Mouse (Mus musculus) embryonic facial prominence, embryonic 15.5 days (tissue): Measurements from ENCODE around the gene Zbtb8a. TPM values are rescaled to one million over a fixed set of nuclear protein-coding genes. Genes with fewer than 3 reads are reported as not detected.

Source experiments
- ATAC-seq: fragments of 200-750 bp; cut with Nextera tagmentation; 2 replicates; pipeline ENCODE4 v1.8.0; 2017; ENCODE audit warnings: low read depth, moderate TSS enrichment; ENCODE audit not compliant: insufficient number of reproducible peaks, low FRiP score, low TSS enrichment
- H3K27ac ChIP-seq: fragments of 300-500 bp; sonication (generic); replicated peaks from 2 replicates; pipeline ENCODE4 v1.5.1; 2015; ENCODE audit warnings: mild to moderate bottlenecking, inconsistent platforms
- H3K27me3 ChIP-seq: fragments of 300-500 bp; sonication (generic); 2 replicates; pipeline ENCODE4 v1.6.1; 2015; ENCODE audit warnings: inconsistent platforms
- H3K36me3 ChIP-seq: fragments of 300-500 bp; sonication (generic); 2 replicates; pipeline ENCODE4 v1.6.1; 2015; ENCODE audit warnings: mild to moderate bottlenecking, inconsistent platforms
- H3K4me1 ChIP-seq: fragments of 300-500 bp; sonication (generic); 2 replicates; pipeline ENCODE4 v1.6.1; 2015; ENCODE audit warnings: inconsistent platforms
- H3K4me2 ChIP-seq: fragments of 300-500 bp; sonication (generic); replicated peaks from 2 replicates; pipeline ENCODE4 v1.6.1; 2015; ENCODE audit warnings: mild to moderate bottlenecking, inconsistent platforms
- H3K4me3 ChIP-seq: fragments of 300-500 bp; sonication (generic); replicated peaks from 2 replicates; pipeline ENCODE4 v1.5.1; 2015; ENCODE audit warnings: mild to moderate bottlenecking, inconsistent platforms
- H3K9ac ChIP-seq: fragments of 300-500 bp; sonication (generic); 2 replicates; pipeline ENCODE4 v1.6.1; 2015; ENCODE audit warnings: inconsistent platforms
- H3K9me3 ChIP-seq: fragments of 300-500 bp; sonication (generic); replicated peaks from 2 replicates; pipeline ENCODE4 v1.6.1; 2016; ENCODE audit warnings: inconsistent platforms
- WGBS: fragments of 180-500 bp; shearing (Covaris S2); methylation state at CpG from one replicate; pipeline ENCODE4 v1.1.7; 2015; 5-methylcytosine and 5-hydroxymethylcytosine counted together
- polyA plus RNA-seq: library from polyadenylated mRNA; unstranded; fragments of >200 nt; fragmentation: Nextera tagmentation; extraction: Ambion mirVana; gene quantifications from 2 replicates; pipeline ENCODE4 v1.2.1, GENCODE M21; 2015

Gene Zbtb8a
- polyA plus RNA-seq, 1 experiment from 2014 or later, result 14.1 TPM

- no peaks in the 10 kb centered on the region for H3K9me3 ChIP-seq
- no peak for ATAC-seq
- H3K27ac ChIP-seq, result no peak overlapping the region
- no peak overlapping the region for H3K9ac ChIP-seq
- peaks cover 50% of the 10 kb centered on the region for H3K36me3 ChIP-seq
- no peak overlapping the region for H3K4me2 ChIP-seq
- WGBS, result 85% methylated on average over 15 of the region's 15 CpGs
- no peaks in the 10 kb centered on the region for H3K4me1 ChIP-seq
- no peaks in the 10 kb centered on the region for H3K27me3 ChIP-seq
- H3K4me3 ChIP-seq, result no peak overlapping the region
These were observed 20.2 kb downstream of the Zbtb8a start for GRCm38 (mm10) chr4:129357613-129358163.

GRCm38 (mm10) chr4:129354236-129354635 lies 23.7 kb downstream of the Zbtb8a start:
- Histone ChIP-seq H3K4me2 (no peak overlapping the region), H3K36me3 (peaks cover 50% of the 10 kb centered on the region), H3K4me3 (no peak overlapping the region), H3K27ac (no peak overlapping the region), H3K27me3 (no peaks in the 10 kb centered on the region), H3K9me3 (no peaks in the 10 kb centered on the region), H3K4me1 (no peaks in the 10 kb centered on the region), H3K9ac (no peak overlapping the region)
- WGBS, result 78% methylated on average over 15 of the region's 15 CpGs
- ATAC-seq, result no peak

GRCm38 (mm10) chr4:129353176-129353575 lies 24.7 kb downstream of the Zbtb8a start:
- no peaks in the 10 kb centered on the region for H3K9me3 ChIP-seq
- H3K27ac ChIP-seq, result no peak overlapping the region
- no peaks in the 10 kb centered on the region for H3K27me3 ChIP-seq
- no peak overlapping the region for H3K4me2 ChIP-seq
- 86% methylated on average over 12 of the region's 12 CpGs for WGBS
- no peaks in the 10 kb centered on the region for H3K4me1 ChIP-seq
- H3K9ac ChIP-seq, result no peak overlapping the region
- H3K36me3 ChIP-seq, result peaks cover 46% of the 10 kb centered on the region
- no peak overlapping the region for H3K4me3 ChIP-seq
- no peak for ATAC-seq

GRCm38 (mm10) chr4:129351111-129351510 lies 26.8 kb downstream of the Zbtb8a start:
- Histone ChIP-seq H3K4me2 (no peak overlapping the region), H3K9me3 (no peaks in the 10 kb centered on the region), H3K27ac (no peak overlapping the region), H3K27me3 (no peaks in the 10 kb centered on the region), H3K4me3 (no peak overlapping the region), H3K4me1 (no peaks in the 10 kb centered on the region), H3K9ac (no peak overlapping the region), H3K36me3 (peaks cover 40% of the 10 kb centered on the region)
- WGBS, result 74% methylated on average over 6 of the region's 6 CpGs
- ATAC-seq, result no peak

DNA sequence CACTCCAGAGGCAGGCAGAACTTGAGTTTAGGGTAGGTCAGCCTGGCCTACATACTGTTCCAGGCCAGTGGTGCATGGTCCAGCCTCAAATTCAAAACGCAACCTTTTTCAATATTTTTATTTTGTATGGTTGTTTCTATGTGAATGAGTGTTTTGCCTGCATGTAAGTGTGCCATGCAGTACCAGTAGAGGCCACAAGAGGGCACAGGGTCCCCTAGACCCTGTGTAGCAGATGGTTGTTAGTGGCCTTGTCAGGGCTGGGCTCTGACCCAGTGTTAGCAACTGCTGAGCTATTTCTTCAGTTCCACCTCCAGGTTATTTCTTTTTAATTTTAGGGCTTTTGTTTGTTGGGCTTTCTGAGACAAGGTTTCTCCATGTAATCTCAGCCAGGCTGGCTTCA lies 27.3 kb downstream of the Zbtb8a start:
- no peak; the same call in 1 of the 2 replicates for ATAC-seq
- 15% methylated on average over 1 of the region's 1 CpGs for WGBS
- Histone ChIP-seq H3K4me2 (no peak overlapping the region), H3K36me3 (peaks cover 39% of the 10 kb centered on the region), H3K9me3 (no peaks in the 10 kb centered on the region), H3K9ac (no peak overlapping the region), H3K27ac (no peak overlapping the region), H3K27me3 (no peaks in the 10 kb centered on the region), H3K4me1 (no peaks in the 10 kb centered on the region), H3K4me3 (no peak overlapping the region)

DNA sequence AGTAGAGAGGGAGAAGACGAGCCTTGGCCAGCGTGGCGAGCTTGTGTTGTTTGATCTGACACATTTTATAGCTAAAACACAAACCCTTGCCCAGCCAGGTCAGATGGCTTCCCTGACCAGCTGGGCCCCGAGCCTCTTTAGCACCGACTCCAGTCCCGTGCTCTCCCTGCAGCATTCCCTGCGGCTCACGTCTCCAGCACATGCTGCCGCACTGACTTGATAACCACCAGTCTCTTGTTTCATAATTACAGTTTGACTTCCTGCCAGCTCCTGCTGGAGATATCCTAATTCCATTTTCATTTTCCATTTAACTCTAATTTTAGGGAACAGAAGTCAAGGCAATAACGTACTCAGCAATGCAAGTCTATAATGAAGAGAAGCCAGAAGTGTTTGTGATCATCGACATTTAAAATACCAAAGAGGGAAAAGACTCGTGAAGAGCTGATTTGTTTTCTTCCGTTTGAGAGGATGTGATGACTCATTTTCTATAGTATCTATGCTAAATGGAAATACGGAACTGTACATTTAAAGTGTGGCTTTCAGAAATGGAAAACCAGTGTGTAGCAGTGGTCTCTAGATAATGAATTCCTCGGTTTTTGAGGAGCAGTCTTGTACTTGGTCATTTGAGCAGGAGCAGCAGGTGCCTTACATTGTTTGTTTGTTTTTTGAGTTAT lies 31.3 kb downstream of the Zbtb8a start:
- H3K27ac ChIP-seq, result no peak overlapping the region
- no peak overlapping the region for H3K9ac ChIP-seq
- WGBS, result 68% methylated on average over 15 of the region's 15 CpGs
- no peak overlapping the region for H3K4me3 ChIP-seq
- H3K4me1 ChIP-seq, result no peaks in the 10 kb centered on the region
- H3K27me3 ChIP-seq, result no peaks in the 10 kb centered on the region
- no peak for ATAC-seq
- H3K9me3 ChIP-seq, result no peaks in the 10 kb centered on the region
- H3K36me3 ChIP-seq, result peaks cover 48% of the 10 kb centered on the region
- no peak overlapping the region for H3K4me2 ChIP-seq

DNA sequence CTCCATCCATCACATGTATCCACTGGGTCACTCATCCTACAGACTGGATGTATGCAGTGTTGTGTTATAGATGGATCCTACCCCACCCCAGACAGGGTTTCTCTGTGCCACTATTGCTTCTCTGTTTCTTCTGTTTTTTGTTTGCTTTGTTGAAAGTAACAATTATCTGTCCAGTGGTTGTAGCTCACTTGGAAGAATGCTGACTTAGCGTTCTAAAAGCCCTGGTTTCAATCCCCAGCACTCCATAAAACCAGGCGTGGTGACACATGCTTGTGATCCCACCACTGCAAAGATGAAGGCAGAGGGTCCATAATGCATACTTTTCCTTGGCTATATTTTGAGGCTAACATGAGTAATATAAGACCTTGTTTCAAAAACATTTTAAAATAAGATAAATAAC lies 35.2 kb downstream of the Zbtb8a start:
- 82% methylated on average over 2 of the region's 2 CpGs for WGBS

GRCm38 (mm10) chr4:129341888-129342287 lies 36.0 kb downstream of the Zbtb8a start:
- 94% methylated on average over 1 of the region's 1 CpGs for WGBS
- Histone ChIP-seq H3K27ac (no peak overlapping the region), H3K4me1 (0 out of 2 replicates have a peak, but pooled peaks cover 4% of the 10 kb centered on the region), H3K4me2 (no peak overlapping the region), H3K9me3 (no peaks in the 10 kb centered on the region), H3K9ac (no peak overlapping the region), H3K36me3 (peaks cover 38% of the 10 kb centered on the region), H3K4me3 (no peak overlapping the region), H3K27me3 (no peaks in the 10 kb centered on the region)
- ATAC-seq, result no peak

More for the DNA sequence above, 35.2 kb downstream of the Zbtb8a start:
- H3K9me3 ChIP-seq, result no peaks in the 10 kb centered on the region
- no peak overlapping the region for H3K4me2 ChIP-seq
- H3K27me3 ChIP-seq, result no peaks in the 10 kb centered on the region
- no peak overlapping the region for H3K4me3 ChIP-seq
- H3K36me3 ChIP-seq, result peaks cover 41% of the 10 kb centered on the region
- H3K9ac ChIP-seq, result no peak overlapping the region
- no peak overlapping the region for H3K27ac ChIP-seq
- no peak for ATAC-seq
- no peaks in the 10 kb centered on the region for H3K4me1 ChIP-seq

GRCm38 (mm10) chr4:129339743-129340142 lies 38.2 kb downstream of the Zbtb8a start:
- no peak for ATAC-seq
- WGBS, result 94% methylated on average over 3 of the region's 3 CpGs

DNA sequence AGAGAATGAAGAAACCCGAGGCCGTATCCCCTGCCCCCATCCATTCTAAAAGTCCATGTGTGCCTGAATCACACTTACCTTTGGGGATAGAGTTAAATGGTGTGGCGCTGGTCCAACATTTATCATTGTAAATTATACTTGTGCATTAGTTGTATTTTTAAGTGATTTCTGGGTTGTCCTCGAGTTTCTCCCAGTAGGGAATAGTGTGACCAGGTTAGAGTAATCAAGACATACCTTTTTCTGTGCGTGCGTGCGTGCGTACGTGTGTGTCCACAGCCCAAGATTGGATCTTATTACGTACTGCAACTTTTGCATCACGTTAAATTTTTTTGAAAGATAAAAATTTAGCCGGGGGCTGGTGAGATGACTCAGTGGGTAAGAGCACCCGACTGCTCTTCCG lies 41.6 kb downstream of the Zbtb8a start:
- ATAC-seq, result no peak
- WGBS, result 37% methylated on average over 14 of the region's 14 CpGs

More at GRCm38 (mm10) chr4:129339743-129340142, 38.2 kb downstream of the Zbtb8a start:
- H3K27ac ChIP-seq, result no peak overlapping the region
- H3K9ac ChIP-seq, result no peak overlapping the region
- H3K4me1 ChIP-seq, result peaks cover 4% of the 10 kb centered on the region; the same call in 1 of the 2 replicates
- H3K4me3 ChIP-seq, result no peak overlapping the region
- H3K36me3 ChIP-seq, result peaks cover 30% of the 10 kb centered on the region
- no peaks in the 10 kb centered on the region for H3K9me3 ChIP-seq
- no peaks in the 10 kb centered on the region for H3K27me3 ChIP-seq
- no peak overlapping the region for H3K4me2 ChIP-seq

GRCm38 (mm10) chr4:129335216-129336074 lies 42.5 kb downstream of the Zbtb8a start, which contains the start of the genes Rbbp4 and Zbtb8os:
Rbbp4 (minus strand) TSS chr4:129335370.
Zbtb8os (plus strand) TSS chr4:129335695.
- peaks cover 39% of the 10 kb centered on the region for H3K4me1 ChIP-seq
- no peaks in the 10 kb centered on the region for H3K9me3 ChIP-seq
- peak within 1 kb of the TSS; percentile 79 for H3K4me2 ChIP-seq
- H3K27ac ChIP-seq, result peak within 1 kb of the TSS; percentile 100
- H3K4me3 ChIP-seq, result peak within 1 kb of the TSS; percentile 95
- no peaks in the 10 kb centered on the region for H3K27me3 ChIP-seq
- peak within 1 kb of the TSS; percentile 93 for H3K9ac ChIP-seq
- H3K36me3 ChIP-seq, result peaks cover 18% of the 10 kb centered on the region
- peak; percentile 99 for ATAC-seq
- WGBS, result under 1% methylated on average over 68 of the region's 73 CpGs

More for the DNA sequence above, 41.6 kb downstream of the Zbtb8a start:
- Histone ChIP-seq H3K4me1 (peaks cover 31% of the 10 kb centered on the region), H3K27ac (peak overlapping the region; percentile 100), H3K36me3 (peaks cover 15% of the 10 kb centered on the region), H3K4me2 (peak overlapping the region; percentile 79), H3K9me3 (no peaks in the 10 kb centered on the region), H3K4me3 (peak overlapping the region; percentile 95), H3K27me3 (no peaks in the 10 kb centered on the region), H3K9ac (peak overlapping the region; percentile 55)
